Mouse (Mus musculus): Measurements from ENCODE around the gene Slco1a6.

Gene Slco1a6

DNA sequence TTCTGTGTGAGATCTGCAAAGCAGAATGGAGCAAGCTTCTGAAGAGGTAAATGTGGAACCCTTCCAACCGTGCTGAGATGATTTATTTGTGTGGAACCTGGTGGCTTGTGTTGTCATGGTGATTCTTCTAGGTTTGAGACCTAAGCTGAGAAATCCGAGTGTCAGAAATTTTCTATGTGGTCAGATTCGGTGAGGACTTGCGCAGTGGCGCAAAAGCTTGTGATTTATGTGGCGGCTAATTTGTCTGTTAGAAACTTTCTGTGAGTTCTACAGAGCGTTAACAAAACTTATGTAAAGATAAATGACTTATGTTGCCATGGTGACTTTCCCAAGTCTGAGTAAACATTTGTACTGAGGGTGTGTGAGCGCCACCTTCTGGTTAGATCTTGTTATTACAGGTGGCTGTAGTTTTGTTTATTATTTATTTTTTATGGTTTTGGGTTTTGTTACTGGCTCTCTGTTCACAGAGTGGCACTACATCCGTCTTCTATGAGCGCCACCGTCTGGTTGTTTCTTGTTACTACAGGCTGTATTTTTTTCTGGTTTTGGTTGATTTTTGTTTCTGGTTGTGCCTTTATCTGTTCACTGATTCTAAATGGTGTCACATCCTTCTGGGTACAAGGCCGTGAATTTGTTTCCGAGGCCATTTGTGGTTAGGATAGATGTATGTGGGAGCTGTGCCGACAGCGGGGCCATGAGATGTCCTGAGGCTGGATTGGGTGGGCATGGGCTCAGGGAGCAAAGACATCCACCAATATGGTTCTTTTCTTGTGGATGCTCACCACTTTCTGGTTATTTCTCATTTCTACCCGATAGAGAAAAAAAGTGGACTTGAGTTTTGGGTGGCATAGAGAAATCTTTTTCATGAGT is 167.8 kb downstream of the Slco1a6 start:
- DNase-seq (ENCODE audit: low read depth, low spot score), result peak; percentile 25

GRCm38 (mm10) chr6:142035771-142036170 is 172.6 kb downstream of the Slco1a6 start:
- DNase-seq (ENCODE audit: low read depth, low spot score), result no peak

Measured in CD4-positive helper T cell, adult 2 months (primary cell).